29 mouse cellular contexts compared by ENCODE assay signal in genomic region chr3:133227258-133228012, GRCm38 (mm10). TPM values are rescaled to one million over a fixed set of nuclear protein-coding genes. Genes with fewer than 3 reads are reported as not detected.
A peak's percentile ranks its signal among the peaks of the same experiment; 100 is the strongest.
DNase-seq lines count a peak whose midpoint lies in the region; ATAC-seq and TF ChIP-seq lines count a peak whose summit lies in the region.
"Had no signal": no experiment of that assay in that cellular context is flagged by ENCODE, and none has a peak within 500 bp of the region (broad histone marks: within the 10 kb centered on the region; RNA-seq: fewer than 3 reads in every experiment).

No protein-coding gene starts in this region.

- no peak for TF ChIP-seq CTCF in testis, adult 2 months (IDR thresholded peaks at IDR 0.05; ENCODE audit: control insufficient read depth, insufficient read depth, insufficient replicate concordance, low read depth, low read length)
- no peak for TF ChIP-seq CTCF in kidney, adult 2 months (conservative IDR thresholded peaks at IDR 0.05; ENCODE audit: insufficient read depth, insufficient read length, low read depth, low read length)
- TF ChIP-seq CTCF in kidney, postnatal 0 days (IDR thresholded peaks at IDR 0.05; ENCODE audit: low read depth) = no peak
- no peak for TF ChIP-seq CTCF in small intestine, adult 2 months (IDR thresholded peaks at IDR 0.05; ENCODE audit: extremely low read depth, insufficient read length, insufficient replicate concordance, low read depth, low read length)

- no peak overlapping the region for H3K27ac ChIP-seq in testis, adult 2 months (ENCODE audit: control insufficient read depth, insufficient read depth, low read depth, low read length)
- H3K27ac ChIP-seq in kidney, adult 2 months (ENCODE audit: insufficient read depth, low read depth, low read length) = peak overlapping the region; percentile 91
- peak overlapping the region; percentile 27; the same call in 1 of the 2 replicates for H3K27ac ChIP-seq in kidney, postnatal 0 days
- H3K27ac ChIP-seq in small intestine, adult 2 months (ENCODE audit: insufficient read depth, low read depth, low read length) = no peak overlapping the region
- no peak overlapping the region for H3K27ac ChIP-seq in hindbrain, embryonic 11.5 days (ENCODE audit: low read depth, low read length)
- H3K27ac ChIP-seq in forebrain, embryonic 12.5 days = no peak overlapping the region
- H3K27ac ChIP-seq: forebrain, embryonic 10.5 days; hindbrain, embryonic 13.5 days; liver, embryonic 15.5 days; macrophage; midbrain, embryonic 10.5 days had no signal

- no peaks in the 10 kb centered on the region for H3K36me3 ChIP-seq in testis, adult 2 months (ENCODE audit: control insufficient read depth, insufficient read depth, low read length)
- no peaks in the 10 kb centered on the region for H3K36me3 ChIP-seq in kidney, adult 2 months (ENCODE audit: control insufficient read depth, insufficient read depth, low read length)
- no peaks in the 10 kb centered on the region for H3K36me3 ChIP-seq in kidney, postnatal 0 days (ENCODE audit: insufficient read depth, low read length)
- 0 out of 2 replicates have a peak, but pooled peaks cover 2% of the 10 kb centered on the region for H3K36me3 ChIP-seq in small intestine, adult 2 months (ENCODE audit: control insufficient read depth, insufficient read depth, low read length)
- no peaks in the 10 kb centered on the region for H3K36me3 ChIP-seq in hindbrain, embryonic 11.5 days (ENCODE audit: control insufficient read depth, insufficient read depth, low read length)
- H3K36me3 ChIP-seq in forebrain, embryonic 12.5 days (replicated peaks) = no peaks in the 10 kb centered on the region
- H3K36me3 ChIP-seq: forebrain, embryonic 10.5 days; hindbrain, embryonic 13.5 days; liver, embryonic 15.5 days; midbrain, embryonic 10.5 days had no signal

- no peaks in the 10 kb centered on the region for H3K27me3 ChIP-seq in testis, adult 2 months (ENCODE audit: control insufficient read depth, insufficient read depth, low read length)
- no peaks in the 10 kb centered on the region for H3K27me3 ChIP-seq in kidney, adult 2 months (replicated peaks; ENCODE audit: control insufficient read depth, insufficient read depth, low read length)
- no peaks in the 10 kb centered on the region for H3K27me3 ChIP-seq in kidney, postnatal 0 days (ENCODE audit: insufficient read depth, low read length)
- H3K27me3 ChIP-seq in small intestine, adult 2 months (ENCODE audit: control insufficient read depth, insufficient read depth, low read length) = no peaks in the 10 kb centered on the region
- no peaks in the 10 kb centered on the region for H3K27me3 ChIP-seq in hindbrain, embryonic 11.5 days (ENCODE audit: control insufficient read depth, insufficient read depth, low read length)
- H3K27me3 ChIP-seq in forebrain, embryonic 12.5 days = no peaks in the 10 kb centered on the region
- H3K27me3 ChIP-seq: hindbrain, embryonic 13.5 days; liver, embryonic 15.5 days had no signal

- H3K9me3 ChIP-seq in kidney, postnatal 0 days (replicated peaks; ENCODE audit: low read length) = no peaks in the 10 kb centered on the region
- H3K9me3 ChIP-seq in hindbrain, embryonic 11.5 days (ENCODE audit: control insufficient read depth, low read length) = no peaks in the 10 kb centered on the region
- no peaks in the 10 kb centered on the region for H3K9me3 ChIP-seq in forebrain, embryonic 12.5 days
- H3K9me3 ChIP-seq: forebrain, embryonic 10.5 days; hindbrain, embryonic 13.5 days; liver, embryonic 15.5 days; midbrain, embryonic 10.5 days had no signal

- H3K9ac ChIP-seq in kidney, postnatal 0 days (ENCODE audit: low read depth, low read length) = no peak overlapping the region
- H3K9ac ChIP-seq in hindbrain, embryonic 11.5 days (ENCODE audit: low read depth, low read length) = no peak overlapping the region
- H3K9ac ChIP-seq in forebrain, embryonic 12.5 days = no peak overlapping the region
- H3K9ac ChIP-seq: hindbrain, embryonic 13.5 days; liver, embryonic 15.5 days had no signal

- TF ChIP-seq POLR2A in testis, adult 2 months (IDR thresholded peaks at IDR 0.05; ENCODE audit: control insufficient read depth, low read depth, low read length) = no peak
- no peak for TF ChIP-seq POLR2A in kidney, adult 2 months (IDR thresholded peaks at IDR 0.05; ENCODE audit: low read depth, low read length)
- no peak for TF ChIP-seq POLR2A in small intestine, adult 2 months (IDR thresholded peaks at IDR 0.05; ENCODE audit: low read depth, low read length)

- no peaks in the 10 kb centered on the region for H3K4me1 ChIP-seq in testis, adult 2 months (ENCODE audit: control insufficient read depth, insufficient read depth, low read length)
- H3K4me1 ChIP-seq in kidney, adult 2 months (ENCODE audit: control insufficient read depth, insufficient read depth, low read length) = peaks cover 31% of the 10 kb centered on the region
- H3K4me1 ChIP-seq in kidney, postnatal 0 days (replicated peaks; ENCODE audit: insufficient read depth, low read length) = peaks cover 4% of the 10 kb centered on the region; the same call in 1 of the 2 replicates
- peaks cover 5% of the 10 kb centered on the region; the same call in 1 of the 2 replicates for H3K4me1 ChIP-seq in small intestine, adult 2 months (ENCODE audit: control insufficient read depth, insufficient read depth, insufficient read length, low read length)
- no peaks in the 10 kb centered on the region; the same call in 1 of the 2 replicates for H3K4me1 ChIP-seq in hindbrain, embryonic 11.5 days (replicated peaks; ENCODE audit: control insufficient read depth, insufficient read depth, low read length)
- no peaks in the 10 kb centered on the region for H3K4me1 ChIP-seq in forebrain, embryonic 12.5 days
- H3K4me1 ChIP-seq: hindbrain, embryonic 13.5 days; liver, embryonic 15.5 days had no signal

- peak overlapping the region; percentile 2 for H3K4me3 ChIP-seq in testis, adult 2 months (ENCODE audit: control insufficient read depth, low read depth, low read length)
- peak overlapping the region; percentile 4; the same call in 1 of the 2 replicates for H3K4me3 ChIP-seq in kidney, adult 2 months (ENCODE audit: insufficient read depth, low read depth, low read length)
- H3K4me3 ChIP-seq in kidney, postnatal 0 days (replicated peaks; ENCODE audit: low read depth, low read length) = no peak overlapping the region
- H3K4me3 ChIP-seq in small intestine, adult 2 months (ENCODE audit: low read depth, low read length) = peak overlapping the region; percentile 19; the same call in 1 of the 2 replicates
- no peak overlapping the region for H3K4me3 ChIP-seq in hindbrain, embryonic 11.5 days (ENCODE audit: low read depth, low read length)
- no peak overlapping the region for H3K4me3 ChIP-seq in forebrain, embryonic 12.5 days (replicated peaks)
- H3K4me3 ChIP-seq: forebrain, embryonic 10.5 days; hindbrain, embryonic 13.5 days; liver, embryonic 15.5 days; midbrain, embryonic 10.5 days; myocyte had no signal

- DNase-seq in testis, postnatal 10 days (ENCODE audit: low spot score) = no peak
- peak; percentile 84 for DNase-seq in kidney, adult 2 months
- peak; percentile 20 for DNase-seq in kidney, postnatal 0 days (ENCODE audit: low spot score)
- DNase-seq in hindbrain, embryonic 11.5 days (ENCODE audit: low spot score) = no peak
- no peak for DNase-seq in layer of hippocampus, postnatal 36 days
- DNase-seq: adrenal gland, adult 8-10 months; cerebellum, adult 11-12 months; cerebellum, postnatal 14 days; gastrocnemius, postnatal 25 days; heart, adult 18-20 months; left cerebral cortex, postnatal 4 days; liver; right cerebral cortex, postnatal 4 days; thymus, postnatal 14 days had no signal

- WGBS in kidney, adult 2 months = 36% methylated on average over 19 of the region's 19 CpGs
- 34% methylated on average over 19 of the region's 19 CpGs for WGBS in kidney, postnatal 0 days
- 25% methylated on average over 19 of the region's 19 CpGs for WGBS in small intestine, adult 2 months
- WGBS in hindbrain, embryonic 11.5 days = 77% methylated on average over 19 of the region's 19 CpGs
- 89% methylated on average over 19 of the region's 19 CpGs for WGBS in forebrain, embryonic 12.5 days

- ATAC-seq in kidney, postnatal 0 days (replicated peaks; ENCODE audit: low FRiP score, low read depth) = peak; percentile 81
- ATAC-seq in hindbrain, embryonic 11.5 days (ENCODE audit: low FRiP score) = no peak
- no peak for ATAC-seq in forebrain, embryonic 12.5 days (ENCODE audit: low FRiP score)
- ATAC-seq: inflammation-experienced regulatory T-cells, adult 6 months; midbrain, embryonic 16.5 days had no signal

- H3K4me2 ChIP-seq in kidney, postnatal 0 days (ENCODE audit: low read length) = no peak overlapping the region
- H3K4me2 ChIP-seq in hindbrain, embryonic 11.5 days (replicated peaks; ENCODE audit: low read depth, low read length) = no peak overlapping the region
- H3K4me2 ChIP-seq in forebrain, embryonic 12.5 days = no peak overlapping the region
- H3K4me2 ChIP-seq: hindbrain, embryonic 13.5 days; liver, embryonic 15.5 days had no signal

RNA-seq across cellular contexts. Expression of gene Arhgef38, which starts 7.3 kb away (rescaled TPM):
- 0.07 TPM in 1 of 2 replicates, not detected in the other for polyA plus RNA-seq in testis, adult 2 months (2012; rRNA removed)
- 1.5 and 1.7 TPM in 2 replicates for polyA plus RNA-seq in kidney, adult 2 months (2012; rRNA removed)
- polyA plus RNA-seq in kidney, postnatal 0 days (2015; fragmentation: Nextera tagmentation; extraction: Ambion mirVana) = 4.5 and 5.2 TPM in 2 replicates
- polyA plus RNA-seq in small intestine, adult 2 months (2012; rRNA removed) = 0.51 and 0.57 TPM in 2 replicates
- polyA plus RNA-seq in hindbrain, embryonic 11.5 days (2014; fragmentation: Nextera tagmentation; extraction: Ambion mirVana) = 0.23 and 0.61 TPM in 2 replicates
- total RNA-seq in layer of hippocampus, postnatal 36 days (2021) = not detected
- 0.09 and 0.10 TPM in 2 replicates for polyA plus RNA-seq in forebrain, embryonic 12.5 days (2016; fragmentation: Nextera tagmentation; extraction: Ambion mirVana)
- total RNA-seq: adrenal gland, adult 8-10 months; gastrocnemius, postnatal 25 days; heart, postnatal 25 days; MEL had no signal
- polyA plus RNA-seq: C2C12; liver, embryonic 15.5 days; macrophage; midbrain, embryonic 10.5 days; myocyte; neural tube, embryonic 14.5 days had no signal

Comparison
In these comparisons a context has a peak if more than half of its experiments do, and no peak if none do; other contexts are left out.
1. H3K4me3 ChIP-seq: peak in testis, adult 2 months (single experiment), kidney, adult 2 months (single experiment) and small intestine, adult 2 months (single experiment); none in kidney, postnatal 0 days (single experiment), hindbrain, embryonic 11.5 days (single experiment) and forebrain, embryonic 12.5 days (single experiment).
2. H3K27ac ChIP-seq: peak in kidney, adult 2 months (single experiment) and kidney, postnatal 0 days (single experiment); none in testis, adult 2 months (single experiment), small intestine, adult 2 months (single experiment), hindbrain, embryonic 11.5 days (single experiment) and forebrain, embryonic 12.5 days (single experiment).
3. DNase-seq: peak in kidney, adult 2 months (single experiment) and kidney, postnatal 0 days (single experiment); none in testis, postnatal 10 days (single experiment), hindbrain, embryonic 11.5 days (single experiment) and layer of hippocampus, postnatal 36 days (0 of 2).